Mouse (Mus musculus): ENCODE data around the gene 4930447C04Rik. TPM values are rescaled to one million over a fixed set of nuclear protein-coding genes. Genes with fewer than 3 reads are reported as not detected.

Gene 4930447C04Rik
- total and polyA plus RNA-seq, 3 experiments, result 0.30 to 0.47 TPM; not detected in 1

GRCm38 (mm10) chr12:72958446-72958845 is 17.9 kb upstream of the 4930447C04Rik start:
- Histone ChIP-seq H3K36me3 (ENCODE audit: control insufficient read depth, insufficient read depth, low read length) (no peaks in the 10 kb centered on the region), H3K9ac (ENCODE audit: low read depth, low read length) (no peak overlapping the region), H3K27ac (no peak overlapping the region), H3K79me2 (replicated peaks; ENCODE audit: control insufficient read depth, insufficient read depth, low read length) (no peaks in the 10 kb centered on the region), H3K27me3 (ENCODE audit: control insufficient read depth, insufficient read depth, low read length) (no peaks in the 10 kb centered on the region), H3K4me3 (no peak overlapping the region), H3K4me1 (ENCODE audit: control insufficient read depth, insufficient read depth, low read length) (peaks cover 1% of the 10 kb centered on the region; the same call in 1 of the 2 replicates)
- WGBS, result 87% methylated on average over 3 of the region's 3 CpGs
- intact Hi-C loops (cut with DNase I), result no loop called here
- no peak for DNase-seq
- TF ChIP-seq CTCF (IDR thresholded peaks at IDR 0.05), result no peak
- no peak for TF ChIP-seq POLR2A (IDR thresholded peaks at IDR 0.05; ENCODE audit: insufficient read depth, low read depth, low read length)
- TF ChIP-seq EP300 (IDR thresholded peaks at IDR 0.05; ENCODE audit: insufficient read depth, low read depth, low read length), result no peak

- H3K4me3 ChIP-seq, result no peak overlapping the region
- H3K4me1 ChIP-seq (ENCODE audit: control insufficient read depth, insufficient read depth, low read length), result peaks cover 1% of the 10 kb centered on the region; the same call in 1 of the 2 replicates
- H3K79me2 ChIP-seq (replicated peaks; ENCODE audit: control insufficient read depth, insufficient read depth, low read length), result no peaks in the 10 kb centered on the region
- H3K36me3 ChIP-seq (ENCODE audit: control insufficient read depth, insufficient read depth, low read length), result no peaks in the 10 kb centered on the region
- no peak overlapping the region for H3K9ac ChIP-seq (ENCODE audit: low read depth, low read length)
- DNase-seq, result no peak
- intact Hi-C loops (cut with DNase I), result no loop called here
- no peaks in the 10 kb centered on the region for H3K27me3 ChIP-seq (ENCODE audit: control insufficient read depth, insufficient read depth, low read length)
- TF ChIP-seq CTCF (IDR thresholded peaks at IDR 0.05) (no peak), POLR2A (IDR thresholded peaks at IDR 0.05; ENCODE audit: insufficient read depth, low read depth, low read length) (no peak), EP300 (IDR thresholded peaks at IDR 0.05; ENCODE audit: insufficient read depth, low read depth, low read length) (no peak)
- WGBS, result 54% methylated on average over 6 of the region's 6 CpGs
- H3K27ac ChIP-seq, result no peak overlapping the region
These were observed 17.4 kb upstream of the 4930447C04Rik start for GRCm38 (mm10) chr12:72957829-72958424.

DNA sequence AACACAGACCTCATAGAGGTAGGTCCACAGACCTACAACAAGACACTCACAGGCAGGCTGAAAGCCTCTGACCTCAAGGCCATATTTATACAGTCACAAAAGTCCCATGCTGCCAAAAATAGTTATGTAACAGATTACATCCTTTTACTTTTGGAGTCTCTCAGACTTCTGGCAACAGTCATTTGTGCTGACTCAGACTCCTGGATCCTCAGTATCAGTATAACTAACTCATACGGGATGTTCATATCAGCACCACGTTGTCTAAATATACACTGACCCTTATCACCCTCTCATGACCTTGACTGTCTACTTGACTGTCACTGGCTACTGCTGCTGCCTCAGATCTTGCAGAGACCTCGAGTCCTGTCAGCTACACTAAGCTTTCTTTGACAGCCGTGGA is 14.3 kb upstream of the 4930447C04Rik start:
- Histone ChIP-seq H3K27me3 (ENCODE audit: control insufficient read depth, insufficient read depth, low read length) (0 out of 2 replicates have a peak, but pooled peaks cover 2% of the 10 kb centered on the region), H3K9ac (ENCODE audit: low read depth, low read length) (no peak overlapping the region), H3K4me3 (no peak overlapping the region), H3K36me3 (ENCODE audit: control insufficient read depth, insufficient read depth, low read length) (no peaks in the 10 kb centered on the region), H3K4me1 (ENCODE audit: control insufficient read depth, insufficient read depth, low read length) (peaks cover 1% of the 10 kb centered on the region; the same call in 1 of the 2 replicates), H3K79me2 (replicated peaks; ENCODE audit: control insufficient read depth, insufficient read depth, low read length) (no peaks in the 10 kb centered on the region), H3K27ac (no peak overlapping the region)
- WGBS, result 18% methylated on average over 4 of the region's 4 CpGs
- no peak for TF ChIP-seq POLR2A (IDR thresholded peaks at IDR 0.05; ENCODE audit: insufficient read depth, low read depth, low read length)
- no peak for TF ChIP-seq CTCF (IDR thresholded peaks at IDR 0.05)
- no peak for TF ChIP-seq EP300 (IDR thresholded peaks at IDR 0.05; ENCODE audit: insufficient read depth, low read depth, low read length)
- DNase-seq, result no peak
- intact Hi-C loops (cut with DNase I), result no loop called here

GRCm38 (mm10) chr12:72953858-72954257 is 13.3 kb upstream of the 4930447C04Rik start:
- Histone ChIP-seq H3K4me1 (ENCODE audit: control insufficient read depth, insufficient read depth, low read length) (peaks cover 1% of the 10 kb centered on the region; the same call in 1 of the 2 replicates), H3K36me3 (ENCODE audit: control insufficient read depth, insufficient read depth, low read length) (no peaks in the 10 kb centered on the region), H3K4me3 (no peak overlapping the region), H3K27me3 (ENCODE audit: control insufficient read depth, insufficient read depth, low read length) (0 out of 2 replicates have a peak, but pooled peaks cover 2% of the 10 kb centered on the region), H3K79me2 (replicated peaks; ENCODE audit: control insufficient read depth, insufficient read depth, low read length) (no peaks in the 10 kb centered on the region), H3K27ac (no peak overlapping the region), H3K9ac (ENCODE audit: low read depth, low read length) (no peak overlapping the region)
- 77% methylated on average over 5 of the region's 5 CpGs for WGBS
- DNase-seq, result no peak
- intact Hi-C loops (cut with DNase I), result no loop called here
- TF ChIP-seq POLR2A (IDR thresholded peaks at IDR 0.05; ENCODE audit: insufficient read depth, low read depth, low read length), result no peak
- TF ChIP-seq EP300 (IDR thresholded peaks at IDR 0.05; ENCODE audit: insufficient read depth, low read depth, low read length), result no peak
- no peak for TF ChIP-seq CTCF (IDR thresholded peaks at IDR 0.05)

- H3K27me3 ChIP-seq (ENCODE audit: control insufficient read depth, insufficient read depth, low read length), result 0 out of 2 replicates have a peak, but pooled peaks cover 2% of the 10 kb centered on the region
- 84% methylated on average over 5 of the region's 5 CpGs for whole genome bisulfite sequencing
These were observed 12.5 kb upstream of the 4930447C04Rik start for GRCm38 (mm10) chr12:72953089-72953488.

DNA sequence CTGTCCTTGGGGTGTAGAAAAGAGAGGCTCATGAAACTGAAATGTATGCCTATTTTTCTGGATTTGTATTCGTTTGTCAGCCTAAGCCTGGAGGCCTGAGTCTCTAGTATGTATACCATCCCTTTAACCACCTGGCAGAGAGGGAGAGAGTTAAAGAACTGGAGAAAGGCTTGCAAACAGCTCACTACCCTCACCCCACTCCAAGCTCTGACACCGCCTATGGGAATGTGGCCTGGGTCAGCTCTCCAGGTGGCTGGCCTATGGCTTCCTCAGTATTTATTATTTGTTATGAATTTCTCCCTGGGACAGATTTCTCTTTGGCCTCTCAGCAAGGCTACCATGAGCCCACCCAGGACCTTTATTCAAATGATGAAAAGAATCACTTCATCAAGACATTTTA is 6.8 kb upstream of the 4930447C04Rik start:
- Histone ChIP-seq H3K27ac (no peak overlapping the region), H3K36me3 (ENCODE audit: control insufficient read depth, insufficient read depth, low read length) (no peaks in the 10 kb centered on the region), H3K79me2 (replicated peaks; ENCODE audit: control insufficient read depth, insufficient read depth, low read length) (no peaks in the 10 kb centered on the region), H3K27me3 (ENCODE audit: control insufficient read depth, insufficient read depth, low read length) (peaks cover 16% of the 10 kb centered on the region), H3K9ac (ENCODE audit: low read depth, low read length) (no peak overlapping the region), H3K4me3 (no peak overlapping the region), H3K4me1 (ENCODE audit: control insufficient read depth, insufficient read depth, low read length) (no peaks in the 10 kb centered on the region)
- no peak for DNase-seq
- intact Hi-C loops (cut with DNase I), result loop anchor here (5.0 kb wide), 1 partner anchor 95 kb away; no protein-coding TSS in a partner anchor
- 62% methylated on average over 2 of the region's 2 CpGs for WGBS
- no peak for TF ChIP-seq EP300 (IDR thresholded peaks at IDR 0.05; ENCODE audit: insufficient read depth, low read depth, low read length)
- TF ChIP-seq POLR2A (IDR thresholded peaks at IDR 0.05; ENCODE audit: insufficient read depth, low read depth, low read length), result no peak
- no peak for TF ChIP-seq CTCF (IDR thresholded peaks at IDR 0.05)

More at GRCm38 (mm10) chr12:72953089-72953488, 12.5 kb upstream of the 4930447C04Rik start:
- TF ChIP-seq POLR2A (IDR thresholded peaks at IDR 0.05; ENCODE audit: insufficient read depth, low read depth, low read length), result no peak
- Histone ChIP-seq H3K79me2 (replicated peaks; ENCODE audit: control insufficient read depth, insufficient read depth, low read length) (no peaks in the 10 kb centered on the region), H3K4me1 (ENCODE audit: control insufficient read depth, insufficient read depth, low read length) (peaks cover 1% of the 10 kb centered on the region; the same call in 1 of the 2 replicates), H3K36me3 (ENCODE audit: control insufficient read depth, insufficient read depth, low read length) (no peaks in the 10 kb centered on the region), H3K4me3 (no peak overlapping the region), H3K27ac (no peak overlapping the region), H3K9ac (ENCODE audit: low read depth, low read length) (no peak overlapping the region)
- no peak for DNase-seq
- intact Hi-C loops (cut with DNase I), result no loop called here

All from heart, adult 2 months (tissue).